Mouse (Mus musculus) liver, embryonic 14.5 days (tissue): Measurements from ENCODE around the gene Flywch2.

Experiments used
- CTCF ChIP-seq: IDR thresholded peaks from 2 replicates; pipeline ENCODE4 v1.5.1; 2016; ENCODE audit warnings: antibody characterized with exemption, low read depth, control low read depth
- EP300 ChIP-seq: IDR thresholded peaks from 2 replicates; pipeline ENCODE4 v1.6.1; 2016; ENCODE audit warnings: antibody characterized with exemption, low read depth

DNA sequence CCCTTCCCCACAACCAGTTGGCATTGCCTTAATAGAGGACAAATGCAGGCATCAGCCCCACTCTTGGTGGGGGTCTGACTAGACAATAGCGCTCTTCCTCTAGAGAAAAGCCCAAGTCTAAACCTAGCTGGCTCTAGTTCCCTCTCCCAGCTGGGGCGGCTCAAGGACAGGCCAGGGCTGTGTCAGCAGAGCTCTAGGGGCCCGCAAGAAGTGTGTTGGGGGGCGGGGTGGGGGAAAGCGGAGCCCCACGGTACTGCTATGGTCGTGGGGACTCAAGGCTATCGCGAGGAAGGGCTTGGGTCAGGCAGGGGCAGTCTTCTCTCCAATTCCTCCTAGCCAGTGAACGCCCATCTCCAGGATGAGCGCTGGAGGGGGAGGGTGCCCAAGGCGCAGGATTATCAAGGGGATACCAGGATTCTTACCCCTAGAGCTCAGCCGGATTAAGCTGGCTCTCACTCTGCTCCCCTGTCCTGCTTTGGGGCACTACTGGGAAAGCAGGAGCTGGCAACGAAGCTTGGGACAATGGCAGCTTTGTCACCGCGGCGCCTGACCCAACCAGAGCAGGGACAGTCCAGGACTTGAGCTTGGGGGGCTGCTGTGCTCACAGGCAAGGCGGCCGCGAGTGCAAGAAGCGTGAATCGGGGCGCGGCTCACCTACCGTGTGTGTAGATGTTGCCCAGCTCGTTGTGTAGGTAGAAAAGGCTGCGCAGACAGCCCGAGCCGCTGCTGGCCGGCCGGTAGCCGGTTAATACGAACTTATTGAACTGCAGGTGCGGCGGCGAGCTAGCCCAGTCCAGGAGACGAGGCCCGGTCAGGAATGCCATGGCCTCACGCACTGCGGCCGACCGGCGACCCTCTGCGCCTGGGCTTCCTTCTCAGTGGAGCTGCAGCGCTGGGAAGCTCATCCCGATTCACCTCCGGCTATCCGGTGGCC is 46.4 kb downstream of the Flywch2 start:
- no peak for TF ChIP-seq CTCF
- TF ChIP-seq EP300 = no peak
